ENCODE assay signal across 8 mouse cellular contexts in genomic region chr4:149415651-149416169, GRCm38 (mm10). TPM values are rescaled to one million over a fixed set of nuclear protein-coding genes. Genes with fewer than 3 reads are reported as not detected.
A peak's percentile ranks its signal among the peaks of the same experiment; 100 is the strongest.
DNase-seq lines count a peak whose midpoint lies in the region; ATAC-seq lines count a peak whose summit lies in the region.

No protein-coding gene starts in this region.

- H3K27ac ChIP-seq in heart, embryonic 14.5 days (replicated peaks in 1 of 2; ENCODE audit: control insufficient read depth in 1 of 2, insufficient read depth in 1 of 2, low read depth in 2 of 2, low read length in 2 of 2), result peak overlapping the region; percentile 46 to 57
- H3K27ac ChIP-seq in embryonic facial prominence, embryonic 15.5 days (replicated peaks), result peak overlapping the region; percentile 48
- 0 out of 2 replicates have a peak overlapping the region, but pooled peaks have one; percentile 10 for H3K27ac ChIP-seq in neural tube, embryonic 12.5 days

- peaks cover 7% of the 10 kb centered on the region for H3K36me3 ChIP-seq in heart, embryonic 14.5 days (ENCODE audit: control insufficient read depth, insufficient read depth, low read length)
- H3K36me3 ChIP-seq in embryonic facial prominence, embryonic 15.5 days, result peaks cover 3% of the 10 kb centered on the region; the same call in 1 of the 2 replicates
- no peaks in the 10 kb centered on the region for H3K36me3 ChIP-seq in neural tube, embryonic 12.5 days

- no peak overlapping the region for H3K4me2 ChIP-seq in heart, embryonic 14.5 days (ENCODE audit: low read length)
- H3K4me2 ChIP-seq in embryonic facial prominence, embryonic 15.5 days (replicated peaks), result 0 out of 2 replicates have a peak overlapping the region, but pooled peaks have one; percentile 3
- no peak overlapping the region for H3K4me2 ChIP-seq in neural tube, embryonic 12.5 days (replicated peaks)

- 0 out of 2 replicates have a peak overlapping the region, but pooled peaks have one; percentile 1 for H3K9ac ChIP-seq in heart, embryonic 14.5 days (ENCODE audit: low read length)
- H3K9ac ChIP-seq in embryonic facial prominence, embryonic 15.5 days, result no peak overlapping the region
- H3K9ac ChIP-seq in neural tube, embryonic 12.5 days, result no peak overlapping the region

- H3K9me3 ChIP-seq in heart, embryonic 14.5 days (ENCODE audit: control insufficient read depth, low read length), result no peaks in the 10 kb centered on the region
- H3K9me3 ChIP-seq in embryonic facial prominence, embryonic 15.5 days (replicated peaks), result no peaks in the 10 kb centered on the region
- H3K9me3 ChIP-seq in neural tube, embryonic 12.5 days, result no peaks in the 10 kb centered on the region

- no peak overlapping the region for H3K4me3 ChIP-seq in heart, embryonic 14.5 days (ENCODE audit: control insufficient read depth in 1 of 2, insufficient read depth in 1 of 2, low read depth in 1 of 2, low read length in 2 of 2)
- H3K4me3 ChIP-seq in embryonic facial prominence, embryonic 15.5 days (replicated peaks), result no peak overlapping the region
- no peak overlapping the region for H3K4me3 ChIP-seq in neural tube, embryonic 12.5 days

- 40% methylated on average over 13 of the region's 13 CpGs for WGBS in heart, embryonic 14.5 days
- 19% methylated on average over 13 of the region's 13 CpGs for WGBS in embryonic facial prominence, embryonic 15.5 days
- WGBS in neural tube, embryonic 12.5 days, result 52% methylated on average over 13 of the region's 13 CpGs

- no peak for ATAC-seq in heart, embryonic 14.5 days (ENCODE audit: insufficient number of reproducible peaks, insufficient read depth, low FRiP score, low read depth)
- peak; percentile 75 for ATAC-seq in embryonic facial prominence, embryonic 15.5 days (ENCODE audit: insufficient number of reproducible peaks, low FRiP score, low TSS enrichment, low read depth)
- ATAC-seq in neural tube, embryonic 12.5 days (ENCODE audit: low FRiP score, low read depth), result no peak

- no peak for DNase-seq in heart, postnatal 4 days
- peak; percentile 71 to 84 for DNase-seq in kidney, adult 8-10 months
- no peak for DNase-seq in right cerebral cortex, postnatal 4 days
- DNase-seq in right cerebral cortex, postnatal 10 days (ENCODE audit: low spot score in 2 of 2), result no peak
- no peak for DNase-seq in left cerebral cortex, adult 9 months (ENCODE audit: low spot score in 2 of 2)

- H3K27me3 ChIP-seq in heart, embryonic 14.5 days (ENCODE audit: control insufficient read depth, insufficient read depth, low read length), result no peaks in the 10 kb centered on the region
- H3K27me3 ChIP-seq in embryonic facial prominence, embryonic 15.5 days, result no peaks in the 10 kb centered on the region
- H3K27me3 ChIP-seq in neural tube, embryonic 12.5 days (replicated peaks), result no peaks in the 10 kb centered on the region

- peaks cover 19 to 42% of the 10 kb centered on the region in 2 experiments for H3K4me1 ChIP-seq in heart, embryonic 14.5 days (ENCODE audit: control insufficient read depth in 2 of 2, insufficient read depth in 2 of 2, low read length in 2 of 2)
- peaks cover 42% of the 10 kb centered on the region for H3K4me1 ChIP-seq in embryonic facial prominence, embryonic 15.5 days
- H3K4me1 ChIP-seq in neural tube, embryonic 12.5 days, result peaks cover 35% of the 10 kb centered on the region

RNA-seq across cellular contexts. Expression of gene Ube4b, which starts 10.8 kb away (rescaled TPM):
- 29.6 and 30.3 TPM in 2 replicates for polyA plus RNA-seq in heart, embryonic 14.5 days (2014; fragmentation: Nextera tagmentation; extraction: Ambion mirVana)
- 10 to 100 TPM; 59.9 to 61.8 TPM for total RNA-seq in heart, postnatal 4 days (2021)
- polyA plus RNA-seq in embryonic facial prominence, embryonic 15.5 days (2015; fragmentation: Nextera tagmentation; extraction: Ambion mirVana), result 42.5 and 45.8 TPM in 2 replicates
- 76.3 and 77.5 TPM in 2 replicates for polyA plus RNA-seq in neural tube, embryonic 12.5 days (2016; fragmentation: Nextera tagmentation; extraction: Ambion mirVana)

RNA-seq across cellular contexts. Expression of gene Rbp7, which starts 39.1 kb away (rescaled TPM):
- 7.6 and 8.6 TPM in 2 replicates for polyA plus RNA-seq in heart, embryonic 14.5 days (2014; fragmentation: Nextera tagmentation; extraction: Ambion mirVana)
- total RNA-seq in heart, postnatal 4 days (2021), result 10 to 100 TPM; 38.9 to 39.6 TPM
- 0.77 and 1.6 TPM in 2 replicates for polyA plus RNA-seq in embryonic facial prominence, embryonic 15.5 days (2015; fragmentation: Nextera tagmentation; extraction: Ambion mirVana)
- polyA plus RNA-seq in neural tube, embryonic 12.5 days (2016; fragmentation: Nextera tagmentation; extraction: Ambion mirVana), result not detected in 2 replicates

Comparison
In these comparisons a context has a peak if more than half of its experiments do, and no peak if none do; other contexts are left out.
1. DNase-seq: peak in kidney, adult 8-10 months (2 of 2); none in heart, postnatal 4 days (single experiment), right cerebral cortex, postnatal 4 days (single experiment), right cerebral cortex, postnatal 10 days (0 of 2) and left cerebral cortex, adult 9 months (0 of 2).
2. Peak in every context shown above with its lines, with median percentiles within 50 percentile points of each other: H3K27ac ChIP-seq.